Mouse (Mus musculus) embryonic facial prominence, embryonic 10.5 days (tissue): ENCODE data around the gene Gga1. TPM values are rescaled to one million over a fixed set of nuclear protein-coding genes. Genes with fewer than 3 reads are reported as not detected.

Experiments used
- DNase-seq: peaks from one replicate; pipeline ENCODE4 v3.0.0-alpha.2; 2017; ENCODE audit warnings: low spot score
- H3K27ac ChIP-seq: fragments of 300-500 bp; sonication (generic); replicated peaks from 2 replicates; pipeline ENCODE4 v1.5.1; 2016; ENCODE audit warnings: mild to moderate bottlenecking
- H3K27me3 ChIP-seq: fragments of 300-500 bp; sonication (generic); replicated peaks from 2 replicates; pipeline ENCODE4 v1.6.1; 2016; ENCODE audit warnings: low read depth, mild to moderate bottlenecking; ENCODE audit not compliant: poor library complexity, severe bottlenecking
- H3K36me3 ChIP-seq: fragments of 300-500 bp; sonication (generic); replicated peaks from 2 replicates; pipeline ENCODE4 v1.6.1; 2016; ENCODE audit warnings: mild to moderate bottlenecking, moderate library complexity
- H3K4me1 ChIP-seq: fragments of 300-500 bp; sonication (generic); 2 replicates; pipeline ENCODE4 v1.6.1; 2016
- H3K4me3 ChIP-seq: fragments of 300-500 bp; sonication (generic); 2 replicates; pipeline ENCODE4 v1.5.1; 2016; ENCODE audit warnings: mild to moderate bottlenecking, moderate library complexity
- H3K9me3 ChIP-seq: fragments of 300-500 bp; sonication (generic); 2 replicates; pipeline ENCODE4 v1.6.1; 2016; ENCODE audit warnings: mild to moderate bottlenecking
- WGBS: fragments of 180-500 bp; shearing (Covaris S2); methylation state at CpG from one replicate; pipeline ENCODE4 v1.1.7; 2016; 5-methylcytosine and 5-hydroxymethylcytosine counted together
- polyA plus RNA-seq: library from polyadenylated mRNA; unstranded; fragments of >200 nt; fragmentation: Nextera tagmentation; extraction: Ambion mirVana; gene quantifications from 2 replicates; pipeline ENCODE4 v1.2.1, GENCODE M21; 2016

Gga1 gene
- 52.0 and 53.5 TPM in 2 replicates for polyA plus RNA-seq

DNA sequence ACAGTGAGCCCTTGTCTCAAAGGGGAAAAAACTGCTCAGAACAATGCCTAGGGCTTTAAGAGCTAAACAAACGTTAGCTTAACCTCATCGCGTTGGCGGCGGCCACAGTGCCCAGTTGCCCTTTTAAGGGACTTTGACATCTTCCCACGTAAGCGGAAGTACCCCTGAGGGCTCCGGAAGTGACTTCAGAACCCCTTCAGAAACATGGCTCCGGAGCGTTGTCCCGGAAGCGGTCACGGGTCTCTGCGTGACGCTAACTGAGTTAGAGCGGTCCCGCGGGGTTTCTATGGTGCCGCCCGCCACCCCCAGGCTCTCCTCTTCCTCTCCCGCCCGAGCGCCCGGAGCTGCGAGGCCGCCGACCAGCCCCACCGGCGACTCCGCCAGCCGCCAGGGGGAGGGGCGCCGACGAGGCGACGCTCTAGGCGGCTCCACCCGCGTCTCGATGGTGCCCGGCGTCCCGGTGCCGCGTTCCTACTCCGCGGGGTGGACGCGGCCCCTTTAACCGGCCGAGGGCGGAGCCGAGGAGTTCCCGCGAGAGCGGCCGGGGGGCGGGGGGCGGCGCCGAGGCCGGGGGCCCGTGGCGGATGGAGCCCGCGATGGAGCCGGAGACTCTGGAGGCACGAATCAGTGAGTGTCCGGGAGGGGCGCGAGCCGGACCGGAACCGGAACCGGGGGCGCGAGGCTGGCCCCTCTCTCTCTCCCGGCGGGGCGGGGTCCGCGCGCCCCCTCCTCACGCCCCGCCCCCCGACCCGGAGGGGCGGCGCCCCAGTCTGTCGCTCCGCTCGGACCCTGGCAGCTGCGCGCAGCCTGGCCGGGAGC is at the start of gene Gga1:
TSS of gene Gga1 (plus strand) at position 200 of the 819 bp plus-strand sequence.
- Histone ChIP-seq H3K9me3 (no peaks in the 10 kb centered on the region), H3K36me3 (peaks cover 29% of the 10 kb centered on the region), H3K27ac (peak within 1 kb of the TSS; percentile 99), H3K27me3 (peaks cover 6% of the 10 kb centered on the region), H3K4me1 (peaks cover 49% of the 10 kb centered on the region), H3K4me3 (peak within 1 kb of the TSS; percentile 84)
- WGBS: 2% methylated on average over 85 of the region's 95 CpGs
- peak; percentile 96 for DNase-seq

DNA sequence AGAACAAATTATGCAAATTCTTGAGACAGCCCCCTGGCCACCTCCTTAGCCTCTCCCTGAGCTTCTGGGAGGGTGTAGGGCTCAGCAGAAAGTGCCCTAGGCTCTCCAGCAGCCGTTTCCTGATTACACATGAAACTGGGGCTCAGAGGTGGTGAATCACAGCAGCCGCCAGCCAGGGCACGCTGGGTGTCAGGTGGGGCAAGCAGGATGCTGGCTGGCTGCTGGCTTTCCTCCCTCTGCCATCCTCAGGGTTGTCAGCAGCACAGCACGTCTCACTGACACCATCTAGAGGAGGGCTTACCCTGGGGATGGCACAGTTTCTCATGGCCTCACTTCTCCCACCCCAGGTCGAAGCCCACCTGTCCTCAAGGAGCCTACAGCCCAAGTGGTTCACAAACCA is 48.7 kb upstream of the Gga1 start:
- H3K4me3 ChIP-seq: no peak overlapping the region
- DNase-seq: no peak
- WGBS: 21% methylated on average over 5 of the region's 5 CpGs
- peaks cover 23% of the 10 kb centered on the region for H3K27me3 ChIP-seq
- peaks cover 48% of the 10 kb centered on the region for H3K4me1 ChIP-seq
- H3K36me3 ChIP-seq: no peaks in the 10 kb centered on the region
- H3K9me3 ChIP-seq: no peaks in the 10 kb centered on the region
- H3K27ac ChIP-seq: peak overlapping the region; percentile 21; the same call in 1 of the 2 replicates

- Histone ChIP-seq H3K27ac (no peak overlapping the region), H3K9me3 (no peaks in the 10 kb centered on the region), H3K4me1 (peaks cover 61% of the 10 kb centered on the region), H3K4me3 (no peak overlapping the region), H3K36me3 (no peaks in the 10 kb centered on the region), H3K27me3 (peaks cover 23% of the 10 kb centered on the region)
- WGBS: 95% methylated on average over 1 of the region's 1 CpGs
- no peak for DNase-seq
Measured at GRCm38 (mm10) chr15:78829636-78830035, 47.4 kb upstream of the Gga1 start.

- 57% methylated on average over 10 of the region's 10 CpGs for WGBS
- peak overlapping the region; percentile 88 for H3K27ac ChIP-seq
- peaks cover 75% of the 10 kb centered on the region for H3K4me1 ChIP-seq
Measured at GRCm38 (mm10) chr15:78830742-78831719, 46.0 kb upstream of the Gga1 start.

DNA sequence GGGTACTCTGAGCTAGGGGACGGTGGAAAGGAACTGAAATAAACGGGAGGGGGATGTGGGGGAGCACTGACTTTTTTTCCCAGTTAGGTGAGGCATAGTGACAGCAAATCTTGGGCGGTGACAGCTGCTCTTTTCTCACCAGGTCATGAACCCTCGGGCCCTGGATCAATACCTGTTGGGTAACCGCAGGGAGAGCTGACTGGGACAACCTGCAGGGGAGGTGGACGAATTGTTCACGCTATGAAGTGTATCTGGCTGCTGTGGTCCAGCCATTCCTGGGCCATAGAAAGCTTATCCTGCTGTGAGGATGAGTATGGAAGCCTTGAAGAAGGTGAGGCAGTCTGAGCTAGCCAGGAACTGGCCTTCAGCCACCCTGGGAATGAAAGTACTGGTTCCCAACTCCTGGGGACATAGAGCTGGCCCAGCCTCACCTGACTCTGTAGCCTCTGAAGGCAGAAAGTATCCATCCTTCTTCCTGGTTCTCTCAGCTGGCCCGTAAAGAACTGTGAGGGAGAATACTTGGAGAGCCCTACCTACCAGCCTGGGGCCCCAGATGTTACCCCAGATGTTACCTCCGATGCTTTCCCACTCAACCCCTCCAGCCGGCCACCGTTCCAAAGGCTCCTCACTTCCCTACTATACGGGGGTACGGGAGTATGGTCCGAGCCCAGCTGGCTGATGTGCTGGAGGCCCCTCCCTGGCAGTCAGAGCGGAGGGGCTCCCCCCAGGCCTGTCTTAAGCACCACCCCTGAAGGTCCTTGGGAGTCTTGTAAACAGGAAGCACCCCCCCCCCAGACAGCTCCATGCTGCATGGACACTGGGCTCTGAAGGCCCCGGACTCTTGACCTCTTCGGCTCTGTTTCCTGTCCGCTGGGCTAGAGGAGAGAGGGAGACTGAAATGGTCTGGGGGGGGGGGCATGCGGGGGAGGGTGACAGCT is 45.0 kb upstream of the Gga1 start:
- Histone ChIP-seq H3K4me3 (peak overlapping the region; percentile 23), H3K36me3 (no peaks in the 10 kb centered on the region), H3K9me3 (peaks cover 5% of the 10 kb centered on the region; the same call in 1 of the 2 replicates), H3K4me1 (peaks cover 75% of the 10 kb centered on the region), H3K27me3 (peaks cover 19% of the 10 kb centered on the region), H3K27ac (peak overlapping the region; percentile 88)
- WGBS: 35% methylated on average over 19 of the region's 19 CpGs
- DNase-seq: peak; percentile 63

More at GRCm38 (mm10) chr15:78830742-78831719, 46.0 kb upstream of the Gga1 start:
- H3K36me3 ChIP-seq: no peaks in the 10 kb centered on the region
- H3K4me3 ChIP-seq: no peak overlapping the region
- peaks cover 23% of the 10 kb centered on the region for H3K27me3 ChIP-seq
- no peaks in the 10 kb centered on the region for H3K9me3 ChIP-seq
- DNase-seq: no peak

DNA sequence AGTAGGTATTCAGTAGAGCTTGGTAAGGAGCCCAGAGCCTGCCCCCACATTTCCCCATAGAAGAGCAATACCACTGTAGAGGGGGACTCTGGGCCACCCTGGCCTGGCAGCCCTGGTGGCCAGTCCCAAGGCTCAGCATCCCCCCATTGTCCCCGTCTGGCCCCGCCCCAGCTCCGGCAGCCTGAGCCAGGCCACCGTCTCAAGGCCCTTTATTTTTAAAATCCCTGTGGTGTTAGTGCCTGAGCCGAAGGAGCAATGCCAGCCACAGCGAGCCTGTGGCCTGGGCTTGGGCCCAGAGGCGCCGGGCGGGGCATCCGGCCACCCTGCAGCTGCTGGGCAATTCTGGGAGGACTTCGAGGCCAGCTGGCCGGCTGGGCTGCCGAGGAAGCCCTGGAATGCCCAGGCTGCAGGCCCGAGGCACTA is 44.3 kb upstream of the Gga1 start:
- WGBS: 11% methylated on average over 14 of the region's 14 CpGs
- peak overlapping the region; percentile 88 for H3K27ac ChIP-seq
- peaks cover 69% of the 10 kb centered on the region for H3K4me1 ChIP-seq
- peak overlapping the region; percentile 23 for H3K4me3 ChIP-seq
- H3K36me3 ChIP-seq: no peaks in the 10 kb centered on the region
- H3K27me3 ChIP-seq: peaks cover 12% of the 10 kb centered on the region
- peak; percentile 76 for DNase-seq
- peaks cover 5% of the 10 kb centered on the region; the same call in 1 of the 2 replicates for H3K9me3 ChIP-seq

DNA sequence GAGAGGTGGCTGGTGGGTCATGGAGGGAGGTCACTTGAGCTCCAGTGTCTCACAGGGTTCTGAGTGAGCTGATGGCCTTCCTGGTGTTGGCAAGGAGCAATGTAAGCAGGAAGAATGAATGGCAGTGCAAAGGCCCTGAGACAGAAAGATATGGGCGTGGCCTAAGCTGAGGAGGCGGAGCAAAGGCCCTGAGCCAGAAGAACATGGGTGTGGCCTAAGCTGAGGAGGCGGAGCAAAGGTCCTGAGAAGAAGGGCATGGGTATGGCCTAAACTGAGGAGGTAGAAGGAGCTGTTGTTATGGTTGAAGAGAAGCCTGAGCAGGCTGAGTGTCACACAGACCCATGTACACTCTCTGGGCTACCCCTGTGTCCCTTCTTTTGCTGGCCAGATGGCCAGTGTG is 43.4 kb upstream of the Gga1 start:
- Histone ChIP-seq H3K27ac (peak overlapping the region; percentile 88), H3K4me1 (peaks cover 61% of the 10 kb centered on the region), H3K27me3 (peaks cover 3% of the 10 kb centered on the region), H3K4me3 (no peak overlapping the region), H3K36me3 (no peaks in the 10 kb centered on the region), H3K9me3 (peaks cover 5% of the 10 kb centered on the region; the same call in 1 of the 2 replicates)
- no peak for DNase-seq
- 87% methylated on average over 3 of the region's 3 CpGs for WGBS

DNA sequence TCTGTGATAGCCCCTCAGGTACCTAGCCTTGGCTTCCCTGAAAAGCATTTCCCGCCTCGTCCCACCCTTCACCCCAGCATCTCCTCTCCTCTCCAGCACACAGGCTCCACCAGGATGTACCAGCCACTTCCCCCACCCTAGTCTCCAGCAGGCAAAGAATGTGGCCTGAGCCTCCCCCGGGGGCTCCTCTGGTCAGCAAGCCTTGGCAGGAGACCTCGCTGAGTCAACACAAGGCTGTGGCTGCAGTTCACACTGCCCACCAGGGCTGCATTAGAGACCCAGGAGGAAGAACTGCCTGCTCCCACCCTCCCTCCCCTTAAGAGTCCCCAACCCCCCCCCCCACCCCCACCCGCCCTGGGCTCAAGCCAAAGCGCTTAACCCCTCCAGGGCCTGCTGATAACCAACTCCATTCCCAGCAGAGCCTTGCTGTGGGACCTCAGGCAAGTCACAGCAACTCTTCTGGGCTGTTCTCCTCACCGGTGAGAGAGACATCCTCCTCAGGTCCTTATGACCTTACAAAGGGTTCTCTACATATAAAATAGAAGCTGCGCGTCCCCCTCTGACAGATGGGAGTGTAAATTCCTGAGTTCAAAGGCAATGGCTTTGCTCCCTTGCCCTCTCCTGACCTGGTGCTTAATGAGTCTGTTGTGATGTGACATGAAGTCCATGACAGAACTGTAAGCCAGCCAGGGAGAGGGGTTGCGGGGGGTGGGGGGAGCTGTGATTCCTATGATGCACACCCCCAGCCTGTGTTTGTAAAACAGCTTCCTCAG is 42.6 kb upstream of the Gga1 start:
- H3K27me3 ChIP-seq: no peaks in the 10 kb centered on the region
- peaks cover 69% of the 10 kb centered on the region for H3K4me1 ChIP-seq
- DNase-seq: peak; percentile 45
- 34% methylated on average over 10 of the region's 10 CpGs for WGBS
- H3K9me3 ChIP-seq: peaks cover 5% of the 10 kb centered on the region; the same call in 1 of the 2 replicates
- no peak overlapping the region for H3K4me3 ChIP-seq
- peak overlapping the region; percentile 88 for H3K27ac ChIP-seq
- no peaks in the 10 kb centered on the region for H3K36me3 ChIP-seq

DNA sequence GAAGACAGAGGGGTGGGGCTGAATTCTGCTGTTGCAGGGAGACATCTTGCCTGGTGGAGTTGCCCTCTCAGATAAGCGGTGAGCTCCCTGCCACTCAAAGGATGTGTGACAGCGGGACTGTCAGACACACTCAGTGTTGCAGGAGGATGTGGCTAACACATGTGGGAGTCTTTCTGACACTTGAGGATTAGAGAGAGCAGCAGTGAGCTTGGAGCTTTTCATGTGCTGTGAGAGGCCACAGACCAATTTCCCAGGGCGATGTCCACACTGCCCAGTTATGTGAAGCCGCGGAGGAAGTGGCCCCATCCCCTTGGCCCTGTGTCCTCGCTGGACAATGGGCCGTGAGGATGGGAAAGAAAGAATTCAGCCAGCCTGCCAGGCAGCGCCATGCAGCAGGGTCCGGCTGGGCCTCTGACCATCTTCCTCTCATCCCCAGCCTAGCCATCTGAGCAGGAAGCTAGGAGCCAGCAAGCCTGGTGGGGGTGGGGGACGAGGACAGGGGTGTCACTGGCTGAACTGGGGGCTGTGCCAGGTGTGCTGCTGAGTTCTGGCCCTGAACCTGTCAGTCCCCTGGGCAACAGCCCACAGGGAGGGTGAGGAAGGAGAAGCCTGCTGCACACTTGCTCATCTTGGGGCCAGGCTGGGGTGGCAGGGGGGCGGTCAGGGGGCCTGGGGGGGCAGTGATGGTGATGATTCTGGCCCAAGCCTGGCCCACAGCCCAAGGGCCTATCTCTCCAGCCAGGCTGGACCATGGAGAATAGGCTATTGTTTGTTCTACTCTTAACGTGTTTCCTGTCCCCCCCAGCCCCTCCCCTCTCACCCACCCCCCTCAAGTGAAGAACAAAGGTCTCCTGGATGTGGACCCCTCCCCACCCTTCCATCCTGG is 41.5 kb upstream of the Gga1 start:
- no peaks in the 10 kb centered on the region for H3K36me3 ChIP-seq
- WGBS: 14% methylated on average over 12 of the region's 12 CpGs
- peak overlapping the region; percentile 6 for H3K4me3 ChIP-seq
- H3K9me3 ChIP-seq: peaks cover 5% of the 10 kb centered on the region; the same call in 1 of the 2 replicates
- peak; percentile 52 for DNase-seq
- H3K27me3 ChIP-seq: peaks cover 1% of the 10 kb centered on the region; the same call in 1 of the 2 replicates
- peak overlapping the region; percentile 88 for H3K27ac ChIP-seq
- H3K4me1 ChIP-seq: peaks cover 80% of the 10 kb centered on the region

DNA sequence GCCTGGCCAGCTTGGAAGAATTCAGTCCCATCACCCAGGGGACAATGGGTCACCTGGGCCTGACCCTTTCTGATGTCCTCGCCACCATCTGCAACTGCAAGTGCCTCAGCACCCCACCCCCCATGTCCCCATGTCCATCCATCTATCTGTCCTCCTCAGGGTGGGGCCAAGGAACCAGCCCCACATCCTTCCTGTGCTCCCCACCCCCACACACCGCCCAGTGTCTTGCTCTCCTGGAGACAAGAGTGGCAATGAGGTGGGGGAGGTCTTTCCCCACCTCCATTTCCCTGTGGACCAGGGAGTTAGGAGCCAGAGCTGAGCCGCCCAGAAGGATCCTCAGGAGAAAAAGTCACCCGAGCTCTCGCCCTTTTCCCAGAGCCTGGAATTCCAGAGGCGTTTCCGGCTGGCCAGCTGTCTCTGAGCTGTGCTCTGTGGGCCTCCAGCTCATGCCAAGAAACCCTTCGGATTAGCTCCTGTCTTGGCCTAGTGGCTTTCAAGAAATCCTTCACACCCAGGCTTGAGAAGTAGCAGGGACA is 40.8 kb upstream of the Gga1 start:
- 26% methylated on average over 8 of the region's 8 CpGs for WGBS
- H3K4me3 ChIP-seq: peak overlapping the region; percentile 2; the same call in 1 of the 2 replicates
- peaks cover 5% of the 10 kb centered on the region; the same call in 1 of the 2 replicates for H3K9me3 ChIP-seq
- DNase-seq: peak; percentile 40
- no peaks in the 10 kb centered on the region for H3K36me3 ChIP-seq
- H3K4me1 ChIP-seq: peaks cover 81% of the 10 kb centered on the region
- H3K27ac ChIP-seq: peak overlapping the region; percentile 88
- H3K27me3 ChIP-seq: peaks cover 8% of the 10 kb centered on the region
